Mouse (Mus musculus) limb, embryonic 13.5 days (tissue): ENCODE measurements around the gene Tmem42. TPM values are rescaled to one million over a fixed set of nuclear protein-coding genes. Genes with fewer than 3 reads are reported as not detected.

Experiments used
- ATAC-seq: fragments of 200-750 bp; cut with Nextera tagmentation; 2 replicates; pipeline ENCODE4 v1.8.0; 2017; ENCODE audit warnings: low read depth, moderate number of reproducible peaks, moderate TSS enrichment; ENCODE audit not compliant: low FRiP score
- H3K27ac ChIP-seq: fragments of 300-500 bp; sonication (generic); 2 replicates; pipeline ENCODE4 v1.5.1; 2015; ENCODE audit warnings: inconsistent platforms, mild to moderate bottlenecking, moderate library complexity
- H3K27me3 ChIP-seq: fragments of 300-500 bp; sonication (generic); 2 replicates; pipeline ENCODE4 v1.6.1; 2015; ENCODE audit warnings: mild to moderate bottlenecking, inconsistent platforms
- H3K36me3 ChIP-seq: fragments of 300-500 bp; sonication (generic); 2 replicates; pipeline ENCODE4 v1.6.1; 2015; ENCODE audit warnings: inconsistent platforms, mild to moderate bottlenecking, moderate library complexity
- H3K4me1 ChIP-seq: fragments of 300-500 bp; sonication (generic); 2 replicates; pipeline ENCODE4 v1.6.1; 2015; ENCODE audit warnings: inconsistent platforms
- H3K4me2 ChIP-seq: fragments of 300-500 bp; sonication (generic); replicated peaks from 2 replicates; pipeline ENCODE4 v1.6.1; 2015; ENCODE audit warnings: inconsistent platforms, mild to moderate bottlenecking, moderate library complexity
- H3K4me3 ChIP-seq: fragments of 300-500 bp; sonication (generic); 2 replicates; pipeline ENCODE4 v1.5.1; 2015; ENCODE audit warnings: moderate library complexity, mild to moderate bottlenecking, inconsistent platforms
- H3K9ac ChIP-seq: fragments of 300-500 bp; sonication (generic); 2 replicates; pipeline ENCODE4 v1.6.1; 2015; ENCODE audit warnings: mild to moderate bottlenecking, inconsistent platforms
- H3K9me3 ChIP-seq: fragments of 300-500 bp; sonication (generic); 2 replicates; pipeline ENCODE4 v1.6.1; 2016; ENCODE audit warnings: inconsistent platforms
- WGBS: fragments of 180-500 bp; shearing (Covaris S2); methylation state at CpG from one replicate; pipeline ENCODE4 v1.1.7; 2015; 5-methylcytosine and 5-hydroxymethylcytosine counted together
- polyA plus RNA-seq: library from polyadenylated mRNA; unstranded; fragments of >200 nt; fragmentation: Nextera tagmentation; extraction: Ambion mirVana; gene quantifications from 2 replicates; pipeline ENCODE4 v1.2.1, GENCODE M21; 2015

Gene Tmem42
- 21.0 and 23.3 TPM in 2 replicates for polyA plus RNA-seq

- Histone ChIP-seq H3K4me3 (peak within 1 kb of the TSS; percentile 67), H3K9me3 (no peaks in the 10 kb centered on the region)
Observed at GRCm38 (mm10) chr9:123020995-123021631, at the start of gene Tmem42. Gene Tmem42 (plus strand): TSS chr9:123021326.

DNA sequence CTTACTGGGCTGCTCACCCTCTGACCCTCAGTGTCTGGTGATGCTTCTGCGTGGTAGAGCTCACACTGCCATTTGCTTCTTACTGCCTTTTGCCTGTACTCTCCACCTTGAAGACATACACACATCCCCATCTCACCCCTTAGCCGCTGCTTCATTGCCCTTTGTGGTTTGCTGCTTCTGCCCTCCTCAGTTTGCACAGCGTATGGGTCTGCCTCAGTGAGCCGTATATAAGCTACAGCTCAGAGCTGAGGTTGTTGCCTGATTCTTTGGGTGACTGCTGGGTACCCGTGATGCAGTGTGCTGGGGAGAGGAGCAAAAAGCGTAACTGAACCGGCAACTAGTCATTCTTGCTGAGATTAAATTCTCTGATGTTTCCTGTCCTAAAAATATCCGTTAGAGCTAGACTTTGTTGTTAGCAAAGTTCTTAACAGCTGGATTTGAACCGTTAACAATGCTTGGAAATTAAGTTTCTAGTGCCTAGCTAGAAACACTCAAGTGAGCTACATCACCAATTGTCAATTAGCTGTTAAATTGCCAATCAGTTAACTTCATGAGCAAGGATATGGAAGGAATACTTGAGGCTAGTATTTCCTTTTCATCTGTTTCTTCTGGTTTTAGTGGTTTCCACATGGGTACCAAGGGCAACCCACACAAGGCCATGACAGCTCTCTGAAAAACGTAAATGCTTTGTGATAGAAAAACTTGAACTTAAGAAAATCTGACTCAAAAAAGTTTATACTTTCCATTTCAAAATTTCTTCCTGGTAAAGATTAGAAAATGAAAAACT lies 22.5 kb upstream of the Tmem42 start:
- no peak for ATAC-seq
- Histone ChIP-seq H3K36me3 (peaks cover 75% of the 10 kb centered on the region), H3K4me3 (no peak overlapping the region), H3K9ac (no peak overlapping the region), H3K27me3 (no peaks in the 10 kb centered on the region), H3K4me1 (no peaks in the 10 kb centered on the region), H3K4me2 (no peak overlapping the region), H3K27ac (no peak overlapping the region), H3K9me3 (no peaks in the 10 kb centered on the region)
- WGBS, result 93% methylated on average over 10 of the region's 10 CpGs

More at GRCm38 (mm10) chr9:123020995-123021631, at the start of gene Tmem42:
- peaks cover 26% of the 10 kb centered on the region for H3K36me3 ChIP-seq
- H3K9ac ChIP-seq, result peak within 1 kb of the TSS; percentile 82
- no peaks in the 10 kb centered on the region for H3K27me3 ChIP-seq
- peaks cover 17% of the 10 kb centered on the region for H3K4me1 ChIP-seq
- ATAC-seq, result peak; percentile 99
- peak within 1 kb of the TSS; percentile 91 for H3K27ac ChIP-seq
- WGBS, result under 1% methylated on average over 49 of the region's 69 CpGs
- H3K4me2 ChIP-seq, result peak within 1 kb of the TSS; percentile 76

DNA sequence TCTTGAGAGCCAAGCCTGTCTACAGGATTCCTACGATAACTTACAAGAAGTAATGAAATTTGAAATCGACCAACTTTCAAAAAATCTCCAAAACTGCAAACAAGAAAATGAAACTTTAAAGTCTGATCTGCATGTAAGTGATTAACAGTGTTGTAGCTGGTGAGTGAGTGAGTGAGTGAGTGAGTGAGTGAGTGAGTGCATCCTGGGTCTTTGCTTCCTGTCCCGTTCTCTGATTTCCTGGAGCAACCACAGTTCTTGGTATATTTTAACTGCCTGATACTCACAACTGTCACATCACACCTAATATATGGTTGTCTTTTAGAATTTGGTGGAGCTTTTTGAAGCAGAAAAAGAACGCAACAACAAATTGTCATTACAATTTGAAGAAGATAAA lies 21.9 kb upstream of the Tmem42 start:
- H3K36me3 ChIP-seq, result peaks cover 75% of the 10 kb centered on the region
- WGBS, result 96% methylated on average over 4 of the region's 4 CpGs
- no peaks in the 10 kb centered on the region for H3K27me3 ChIP-seq
- no peaks in the 10 kb centered on the region for H3K4me1 ChIP-seq
- no peak for ATAC-seq
- H3K9me3 ChIP-seq, result no peaks in the 10 kb centered on the region
- H3K4me3 ChIP-seq, result no peak overlapping the region
- H3K9ac ChIP-seq, result no peak overlapping the region
- H3K27ac ChIP-seq, result no peak overlapping the region
- no peak overlapping the region for H3K4me2 ChIP-seq

DNA sequence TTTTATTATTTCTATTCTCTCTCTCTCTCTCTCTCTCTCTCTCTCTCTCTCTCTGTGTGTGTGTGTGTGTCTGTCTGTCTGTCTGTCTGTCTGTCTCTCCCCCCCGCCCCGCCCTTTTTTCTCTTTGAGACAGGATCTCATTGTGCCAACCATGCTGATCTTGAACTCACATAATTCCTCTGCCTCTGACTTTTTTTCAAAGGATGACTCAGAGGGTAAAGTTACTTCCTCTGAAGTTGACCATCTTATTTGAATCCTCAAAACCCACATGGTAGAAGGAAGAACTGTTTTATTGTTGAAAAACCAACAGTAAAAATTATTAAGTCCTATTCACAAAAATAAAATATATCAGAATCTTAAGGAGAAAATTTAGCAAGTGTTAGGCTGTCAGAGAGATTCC lies 16.4 kb upstream of the Tmem42 start:
- Histone ChIP-seq H3K27ac (no peak overlapping the region), H3K4me3 (no peak overlapping the region), H3K36me3 (peaks cover 86% of the 10 kb centered on the region), H3K4me2 (no peak overlapping the region), H3K9ac (no peak overlapping the region), H3K4me1 (no peaks in the 10 kb centered on the region), H3K27me3 (no peaks in the 10 kb centered on the region), H3K9me3 (no peaks in the 10 kb centered on the region)
- WGBS, result 100% methylated on average over 2 of the region's 2 CpGs
- ATAC-seq, result no peak

DNA sequence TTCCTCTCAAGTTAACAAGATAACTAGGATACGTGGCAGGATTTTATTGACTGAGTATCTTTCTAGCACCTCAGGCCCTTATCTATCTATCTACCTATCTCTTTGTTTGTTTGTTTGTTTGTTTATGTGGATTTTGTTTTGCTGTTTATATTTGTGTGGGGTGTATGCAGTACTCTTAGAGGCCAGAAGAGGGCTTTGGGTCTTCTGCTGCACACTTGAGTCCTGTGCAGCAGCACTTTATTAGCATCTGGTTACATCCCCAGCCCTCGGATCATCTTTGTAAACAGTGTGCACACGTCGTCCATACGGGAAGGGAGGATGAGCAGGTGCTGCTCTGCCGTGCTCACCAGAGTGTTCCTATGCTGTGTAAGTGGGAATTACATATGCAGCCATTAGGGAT lies 15.1 kb upstream of the Tmem42 start:
- Histone ChIP-seq H3K36me3 (peaks cover 87% of the 10 kb centered on the region), H3K27ac (no peak overlapping the region), H3K9ac (no peak overlapping the region), H3K4me1 (no peaks in the 10 kb centered on the region), H3K27me3 (no peaks in the 10 kb centered on the region), H3K9me3 (no peaks in the 10 kb centered on the region), H3K4me3 (no peak overlapping the region), H3K4me2 (no peak overlapping the region)
- WGBS, result 80% methylated on average over 6 of the region's 6 CpGs
- no peak for ATAC-seq

- Histone ChIP-seq H3K36me3 (peaks cover 20% of the 10 kb centered on the region), H3K27ac (no peak overlapping the region), H3K4me2 (peak overlapping the region; percentile 76), H3K4me3 (peak overlapping the region; percentile 67), H3K9me3 (no peaks in the 10 kb centered on the region), H3K9ac (peak overlapping the region; percentile 50; the same call in 1 of the 2 replicates), H3K27me3 (no peaks in the 10 kb centered on the region), H3K4me1 (peaks cover 17% of the 10 kb centered on the region)
- no peak; the same call in 1 of the 2 replicates for ATAC-seq
- 46% methylated on average over 17 of the region's 24 CpGs for WGBS
Observed at GRCm38 (mm10) chr9:123021636-123022379, 682 bp downstream of the Tmem42 start.

GRCm38 (mm10) chr9:123024201-123024600 lies 3.1 kb downstream of the Tmem42 start:
- no peak for ATAC-seq
- peaks cover 13% of the 10 kb centered on the region for H3K4me1 ChIP-seq
- WGBS, result 78% methylated on average over 2 of the region's 2 CpGs
- H3K9me3 ChIP-seq, result no peaks in the 10 kb centered on the region
- no peaks in the 10 kb centered on the region for H3K27me3 ChIP-seq
- no peak overlapping the region for H3K4me2 ChIP-seq
- no peak overlapping the region for H3K9ac ChIP-seq
- H3K4me3 ChIP-seq, result no peak overlapping the region
- no peak overlapping the region for H3K27ac ChIP-seq
- H3K36me3 ChIP-seq, result no peaks in the 10 kb centered on the region

DNA sequence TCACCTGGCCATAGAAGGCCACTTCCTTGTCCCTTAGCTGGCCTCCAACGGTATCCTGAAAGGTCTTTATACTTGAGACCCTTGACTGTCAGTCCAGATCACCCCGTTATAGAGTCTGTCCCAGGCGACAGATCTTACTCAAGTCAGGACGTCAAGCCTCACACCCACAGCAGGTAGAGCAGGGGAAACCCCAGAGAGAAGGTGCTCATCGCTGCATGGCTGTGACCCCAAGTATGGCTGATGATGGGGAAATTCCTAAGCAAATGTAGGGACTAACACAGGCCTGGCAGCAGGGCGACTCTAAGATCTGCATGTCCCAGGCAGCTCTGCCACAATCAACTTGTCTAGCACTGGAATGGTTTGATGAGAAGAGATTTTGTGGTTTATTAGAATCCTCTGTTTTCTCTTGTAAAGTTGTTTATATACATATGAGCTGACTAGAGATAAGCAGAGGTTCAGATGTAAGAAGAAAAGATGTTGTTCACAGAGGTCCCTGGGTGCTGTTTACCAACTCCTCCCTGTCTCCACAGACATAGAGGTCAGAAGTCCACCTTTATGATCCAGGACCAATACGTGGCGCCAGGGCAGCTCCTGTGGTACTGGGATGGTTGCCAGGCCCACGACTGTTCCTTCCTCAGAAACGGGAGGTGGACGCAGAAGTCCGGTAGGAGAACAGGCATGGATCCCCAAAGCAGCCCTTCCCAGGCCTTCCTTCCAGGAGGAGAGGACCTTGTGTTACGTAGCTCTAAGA lies 10.5 kb downstream of the Tmem42 start:
- Histone ChIP-seq H3K36me3 (no peaks in the 10 kb centered on the region), H3K9me3 (no peaks in the 10 kb centered on the region), H3K27ac (no peak overlapping the region), H3K9ac (no peak overlapping the region; the same call in 1 of the 2 replicates), H3K27me3 (no peaks in the 10 kb centered on the region), H3K4me1 (0 out of 2 replicates have a peak, but pooled peaks cover 4% of the 10 kb centered on the region), H3K4me2 (no peak overlapping the region), H3K4me3 (no peak overlapping the region)
- no peak for ATAC-seq
- 82% methylated on average over 13 of the region's 13 CpGs for WGBS

GRCm38 (mm10) chr9:123034426-123034825 lies 13.3 kb downstream of the Tmem42 start, which contains the start of gene Tgm4:
Gene Tgm4 (plus strand): TSS chr9:123034726.
- no peaks in the 10 kb centered on the region for H3K27me3 ChIP-seq
- H3K4me3 ChIP-seq, result no peak within 1 kb of the TSS
- WGBS, result 88% methylated on average over 4 of the region's 4 CpGs
- no peak within 1 kb of the TSS for H3K27ac ChIP-seq
- H3K9ac ChIP-seq, result no peak within 1 kb of the TSS
- H3K4me1 ChIP-seq, result 0 out of 2 replicates have a peak, but pooled peaks cover 4% of the 10 kb centered on the region
- H3K9me3 ChIP-seq, result no peaks in the 10 kb centered on the region
- no peaks in the 10 kb centered on the region for H3K36me3 ChIP-seq
- no peak for ATAC-seq
- no peak within 1 kb of the TSS for H3K4me2 ChIP-seq

- Histone ChIP-seq H3K36me3 (no peaks in the 10 kb centered on the region), H3K4me2 (no peak overlapping the region), H3K9me3 (no peaks in the 10 kb centered on the region), H3K4me1 (no peaks in the 10 kb centered on the region), H3K9ac (no peak overlapping the region), H3K4me3 (no peak overlapping the region), H3K27me3 (no peaks in the 10 kb centered on the region), H3K27ac (no peak overlapping the region)
- ATAC-seq, result no peak
- WGBS, result 79% methylated on average over 1 of the region's 1 CpGs
Observed at GRCm38 (mm10) chr9:123047665-123048064, 26.5 kb downstream of the Tmem42 start.

- ATAC-seq, result no peak
- H3K4me2 ChIP-seq, result no peak overlapping the region
- no peaks in the 10 kb centered on the region for H3K36me3 ChIP-seq
- no peaks in the 10 kb centered on the region for H3K27me3 ChIP-seq
- H3K9me3 ChIP-seq, result no peaks in the 10 kb centered on the region
- H3K9ac ChIP-seq, result no peak overlapping the region
- H3K4me1 ChIP-seq, result no peaks in the 10 kb centered on the region
- H3K27ac ChIP-seq, result no peak overlapping the region
- no peak overlapping the region for H3K4me3 ChIP-seq
Observed at GRCm38 (mm10) chr9:123058724-123059292, 37.7 kb downstream of the Tmem42 start.
